Mouse (Mus musculus): Measurements from ENCODE around the gene Glrx. TPM values are rescaled to one million over a fixed set of nuclear protein-coding genes. Genes with fewer than 3 reads are reported as not detected.
"Not testable (repeated sequence)": the region's sequence is repeated elsewhere in the genome, so short reads cannot be mapped to it uniquely, and the experiment has no call there.

Glrx gene
- total RNA-seq, 4 experiments from 2014 or later = 23.6 to 32.2 (median 28.3) TPM

DNA sequence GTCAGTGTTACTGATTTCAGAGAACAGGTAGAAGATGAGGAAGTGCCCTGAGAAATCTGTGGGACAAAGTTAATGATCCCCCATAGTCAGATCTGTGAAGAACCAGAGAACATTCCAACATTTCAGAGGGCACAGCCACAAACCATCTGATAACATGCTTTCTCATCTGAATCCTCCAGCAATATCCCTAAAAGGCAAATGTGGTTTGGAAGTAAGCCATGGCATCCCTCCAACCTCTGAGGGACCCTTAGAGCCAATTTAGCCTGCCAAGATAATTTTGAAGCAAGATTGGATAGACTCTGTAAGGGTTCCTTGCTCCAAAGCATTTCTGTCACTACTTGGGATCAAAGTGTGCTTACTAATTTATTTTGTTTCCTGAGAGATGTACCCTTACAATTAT is 6.2 kb upstream of the Glrx start:
- no peak for DNase-seq (ENCODE audit: low spot score in 2 of 2)

DNA sequence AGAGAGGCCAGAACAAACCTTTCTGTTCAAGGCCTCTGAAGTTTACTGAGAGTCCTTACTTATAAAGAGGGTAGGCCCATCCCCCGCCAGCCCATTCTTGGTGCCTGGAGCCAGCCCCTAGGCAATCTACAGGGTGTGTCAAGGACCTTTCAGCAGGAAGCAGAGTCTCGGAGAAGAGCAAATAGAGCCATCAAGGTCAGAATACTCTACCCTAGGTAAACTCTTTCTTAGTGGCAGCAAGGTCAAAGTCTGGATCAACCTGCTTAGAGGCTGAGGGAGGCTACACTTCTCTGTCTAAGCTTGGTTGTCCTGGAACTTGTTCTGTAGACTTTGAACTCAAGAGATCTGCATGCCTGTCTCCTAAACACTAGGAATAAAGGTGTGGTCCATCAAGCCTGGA is 4.2 kb upstream of the Glrx start:
- no peak for DNase-seq (ENCODE audit: low spot score in 2 of 2)

DNA sequence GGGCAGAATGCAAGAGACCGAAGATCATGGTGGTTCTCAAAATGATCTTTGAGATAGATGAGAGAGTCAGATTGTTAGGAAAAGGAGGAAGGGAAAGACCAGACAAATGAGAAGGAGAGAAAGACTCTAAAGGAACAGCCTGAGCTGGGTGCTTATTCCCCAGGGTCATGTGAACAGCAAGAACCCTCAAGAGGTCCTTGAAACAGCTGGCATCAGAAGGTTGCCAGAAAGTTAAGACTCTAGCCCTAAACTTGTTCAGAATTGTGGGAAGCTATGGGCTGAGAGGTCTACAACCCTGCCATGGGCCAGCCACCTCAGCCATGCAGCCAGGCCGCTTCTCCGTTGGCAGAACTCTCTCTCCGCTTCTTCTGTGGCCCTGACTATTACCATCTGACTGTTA is 1.2 kb upstream of the Glrx start:
- DNase-seq (ENCODE audit: low spot score in 2 of 2) = no peak

DNA sequence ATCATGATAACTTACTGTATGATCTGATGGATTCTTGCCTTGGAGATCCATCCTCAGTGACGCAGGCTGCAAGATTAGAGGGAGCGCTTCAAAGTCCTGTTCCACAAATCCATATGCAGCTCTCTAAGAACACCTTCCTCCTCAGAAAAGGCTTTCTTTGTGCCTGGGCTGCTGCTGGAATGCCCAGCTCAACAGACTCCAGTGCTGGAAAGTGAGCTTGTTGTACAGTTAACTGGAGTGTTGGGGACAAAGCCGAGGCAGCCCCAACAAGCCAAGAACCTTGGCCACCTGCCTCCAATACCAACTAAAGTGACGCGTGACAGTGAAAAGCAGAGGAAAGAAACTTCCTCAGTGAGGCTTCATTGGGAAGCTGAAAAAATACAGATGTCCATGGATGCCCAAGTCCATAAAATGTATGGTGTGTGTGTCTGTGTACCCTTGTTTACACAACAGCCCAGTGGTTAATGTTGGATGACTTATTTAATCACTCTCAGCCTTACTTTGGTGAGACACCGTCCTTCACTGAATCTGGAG is 1.2 kb downstream of the Glrx start:
- no peak for DNase-seq (ENCODE audit: low spot score in 2 of 2)

DNA sequence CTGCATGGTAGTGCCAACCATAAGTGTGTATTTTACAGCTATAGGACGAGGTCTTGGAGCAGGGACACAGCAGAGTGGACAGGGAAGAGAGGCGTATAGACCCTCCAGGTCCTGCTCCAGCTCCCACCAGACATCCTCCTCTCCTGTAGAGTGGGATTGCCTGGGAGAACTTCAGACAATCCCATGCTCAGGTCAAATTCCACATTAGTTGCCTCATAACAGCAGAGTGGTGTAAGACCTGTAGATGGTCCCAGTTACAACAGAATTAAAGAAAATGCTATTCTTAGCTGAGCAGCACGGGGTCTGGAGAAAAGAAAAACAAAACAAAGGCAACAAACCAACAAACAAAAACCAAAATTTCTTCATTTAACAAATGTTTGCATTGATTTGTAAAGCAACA is 2.3 kb downstream of the Glrx start:
- no peak for DNase-seq (ENCODE audit: low spot score in 2 of 2)

DNA sequence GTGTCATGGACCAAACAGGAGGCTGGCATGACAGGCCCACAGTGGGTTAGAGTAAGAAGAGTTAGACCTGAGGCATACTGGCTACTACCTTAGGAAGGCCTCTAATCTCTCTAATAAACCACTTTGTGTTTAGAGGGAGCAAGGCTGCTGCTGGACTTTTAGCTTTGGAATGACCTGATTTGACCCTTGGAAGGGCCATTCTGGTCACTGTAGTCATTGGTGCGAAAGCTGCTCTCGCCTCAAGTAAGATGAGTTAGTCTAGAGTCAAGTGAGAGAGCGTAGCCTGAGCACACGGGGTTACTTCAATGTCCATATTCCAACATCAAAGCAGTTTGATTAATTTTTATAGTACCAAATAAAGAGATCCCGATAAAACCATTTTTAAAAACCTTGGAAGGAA is 3.7 kb downstream of the Glrx start:
- DNase-seq (ENCODE audit: low spot score in 2 of 2) = no peak

DNA sequence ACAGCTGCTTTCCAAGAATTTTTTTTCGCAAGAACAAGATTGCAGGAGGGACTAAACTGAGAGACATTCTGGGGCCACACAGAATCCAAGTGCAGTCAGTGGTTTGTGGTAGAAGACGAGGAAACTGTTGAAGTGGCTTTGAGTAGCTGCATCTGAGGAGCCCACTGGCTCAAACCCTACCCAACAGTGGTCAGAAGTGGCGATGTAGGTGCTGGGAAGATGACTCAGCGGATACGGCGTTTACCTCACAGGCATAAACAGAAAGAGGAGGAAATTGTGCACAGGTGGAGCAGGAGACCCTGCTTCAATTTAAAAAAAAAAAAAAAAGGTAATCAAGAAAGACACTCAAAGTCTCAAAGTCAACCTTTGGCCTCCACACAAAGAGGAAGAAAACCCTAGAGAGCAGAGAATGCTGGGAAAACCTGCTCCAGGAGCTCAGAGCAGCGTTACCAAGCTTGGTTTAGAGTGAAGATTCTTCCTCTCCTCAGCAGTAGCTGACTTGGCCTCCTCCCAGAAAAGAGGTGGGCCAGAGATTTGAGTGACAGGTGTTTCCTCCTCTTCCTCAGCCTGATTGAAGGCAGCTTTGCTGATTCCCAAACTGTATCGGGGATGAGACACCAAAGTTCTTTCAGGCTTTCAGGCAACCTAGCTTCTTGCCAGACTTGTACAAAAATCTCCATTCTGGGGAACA is 4.5 kb downstream of the Glrx start:
- no peak for DNase-seq (ENCODE audit: low spot score in 2 of 2)

DNA sequence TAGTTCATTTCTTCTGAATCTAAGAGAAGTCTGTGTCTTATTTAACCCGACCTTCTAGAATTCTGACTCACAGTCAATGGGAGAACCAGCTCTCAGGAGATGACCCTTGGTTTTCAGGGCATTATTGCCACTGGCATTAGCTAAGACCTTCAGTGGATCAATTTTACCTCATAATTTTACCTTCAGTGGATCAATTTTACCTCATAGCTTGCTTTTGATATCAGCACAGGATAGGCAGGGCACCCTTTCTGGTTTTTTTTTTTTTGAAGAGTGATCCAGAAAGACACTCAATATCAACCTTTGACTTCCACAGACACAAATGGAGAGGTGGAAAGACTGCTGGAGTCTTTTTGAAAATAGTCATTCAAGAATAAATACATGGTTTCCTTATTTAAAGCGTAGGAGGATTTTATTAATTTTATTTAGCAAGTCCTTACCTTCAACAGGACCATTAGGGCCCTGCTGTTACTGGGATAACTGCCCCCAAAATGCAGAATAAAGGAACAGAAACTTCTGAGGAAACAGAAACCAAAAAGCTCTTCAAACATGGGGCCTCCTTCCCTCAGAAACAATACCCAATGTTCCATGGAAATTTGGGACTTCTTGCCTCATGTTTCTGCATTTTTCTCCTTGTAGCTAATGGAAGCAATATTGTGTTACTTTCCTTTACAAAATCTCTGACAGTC is 5.3 kb downstream of the Glrx start:
- DNase-seq (ENCODE audit: low spot score in 2 of 2) = no peak

DNA sequence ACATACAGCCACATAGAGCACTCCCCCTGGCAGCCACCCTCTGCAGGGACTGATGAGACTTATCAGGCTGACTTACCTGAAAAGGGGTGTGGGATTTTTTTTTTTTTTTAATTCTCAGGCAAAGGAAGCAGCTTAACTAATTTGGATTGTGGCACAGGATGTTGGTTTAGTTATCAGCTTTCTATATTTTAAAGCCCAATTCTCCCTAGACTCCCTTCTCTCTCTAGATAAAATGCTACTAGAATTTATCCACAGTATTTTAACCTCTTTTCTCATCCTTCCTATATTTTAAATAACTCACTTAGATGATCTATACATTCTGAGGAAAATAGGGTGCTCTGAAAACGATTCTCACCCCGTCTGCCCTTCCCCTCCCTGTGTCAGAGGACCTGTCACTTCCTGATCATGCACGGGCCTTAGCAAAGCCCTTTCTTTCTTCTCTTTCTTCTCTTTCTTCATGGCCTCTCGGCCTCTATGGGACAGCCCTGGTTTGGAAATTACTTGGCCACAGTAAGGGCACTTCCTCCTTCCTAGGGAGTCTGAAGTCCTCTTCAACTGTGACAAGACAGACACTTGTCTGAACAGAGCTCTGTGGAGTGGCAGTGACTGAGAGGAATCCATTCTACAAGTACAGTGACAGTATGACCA is 6.0 kb downstream of the Glrx start:
- DNase-seq (ENCODE audit: low spot score in 2 of 2) = no peak

DNA sequence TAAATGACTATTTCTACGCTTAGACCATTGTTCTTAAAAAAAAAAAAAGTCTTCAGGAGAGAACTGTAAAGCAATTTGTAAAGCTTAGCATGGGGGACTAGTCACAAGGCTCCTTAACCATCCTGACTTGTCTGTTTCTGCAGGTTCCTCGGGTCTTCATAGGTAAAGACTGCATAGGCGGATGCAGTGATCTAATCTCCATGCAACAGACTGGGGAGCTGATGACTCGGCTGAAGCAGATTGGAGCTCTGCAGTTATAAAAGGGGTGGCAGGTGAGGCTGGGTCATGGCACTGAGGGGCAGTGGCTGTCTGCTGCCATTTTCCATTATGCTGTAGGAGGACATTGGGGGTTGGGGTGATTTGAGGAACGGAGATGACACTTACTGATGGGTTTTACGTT is 7.4 kb downstream of the Glrx start:
- no peak for DNase-seq (ENCODE audit: low spot score in 2 of 2)

DNA sequence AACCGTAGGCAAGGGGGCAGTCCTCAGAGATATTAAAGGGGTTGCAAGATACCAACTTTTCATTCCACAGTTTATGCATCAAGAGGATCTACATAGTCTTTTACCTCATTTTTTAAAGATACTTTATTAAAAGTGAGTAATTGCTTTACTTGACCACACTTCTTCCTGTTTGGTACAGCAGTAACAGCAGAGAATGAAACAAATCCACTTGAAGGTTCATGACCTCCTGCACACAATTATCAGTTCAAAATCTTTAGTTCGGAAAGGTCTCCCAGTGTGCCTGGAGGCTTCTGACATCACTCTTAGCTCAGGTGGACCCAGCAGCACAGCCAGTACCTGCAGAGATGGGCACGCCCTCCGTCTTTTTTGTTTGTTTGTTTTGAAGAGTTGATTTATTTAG is 12.4 kb downstream of the Glrx start:
- no peak for DNase-seq (ENCODE audit: low spot score in 2 of 2)

DNA sequence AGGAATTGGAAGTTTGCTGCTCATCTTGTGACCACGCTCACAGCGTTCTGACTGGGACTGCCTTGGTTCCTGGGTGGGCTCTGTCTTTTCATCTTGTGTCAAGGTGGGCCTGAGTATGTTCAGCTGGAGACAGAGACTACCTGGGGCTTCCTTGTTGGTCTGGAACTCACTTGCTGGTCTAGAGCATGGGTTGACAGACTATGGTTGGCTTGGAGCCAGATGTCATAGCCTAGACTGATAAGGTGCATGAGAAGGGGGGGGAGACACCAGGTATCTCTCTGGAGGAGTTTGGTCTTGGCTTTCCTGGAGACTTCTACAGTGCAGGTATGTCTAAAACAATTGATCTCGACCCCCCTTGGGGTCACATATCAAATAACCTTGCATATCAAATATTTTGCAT is 13.4 kb downstream of the Glrx start:
- no peak for DNase-seq (ENCODE audit: low spot score in 2 of 2)

DNA sequence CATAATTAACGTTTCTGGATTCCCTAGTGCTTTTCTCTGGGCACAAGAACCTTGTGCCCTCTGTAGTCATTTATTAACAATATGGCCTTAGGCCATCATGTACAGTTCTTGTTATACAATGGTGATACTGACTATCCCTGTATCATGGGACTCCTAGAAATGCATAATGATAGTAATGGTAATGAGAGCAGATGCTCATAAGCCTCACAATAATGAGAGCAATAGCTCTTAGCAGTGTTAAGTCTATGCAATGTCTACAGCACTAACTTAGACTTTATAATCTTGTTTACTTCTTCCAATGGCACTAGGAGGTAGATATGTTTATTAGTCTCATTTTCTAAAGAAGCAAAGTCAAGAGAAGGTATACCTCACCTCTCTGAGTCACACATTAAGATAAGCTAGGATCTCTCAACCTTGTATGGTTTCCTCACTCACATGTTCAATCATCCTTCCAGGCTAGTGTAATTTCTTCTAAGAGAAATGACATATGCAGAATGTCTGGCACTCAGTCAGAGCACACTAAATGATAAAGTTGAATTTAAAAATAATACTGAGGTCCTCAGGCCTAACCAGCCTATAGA is 19.7 kb downstream of the Glrx start:
- no peak for DNase-seq (ENCODE audit: low spot score in 2 of 2)

DNA sequence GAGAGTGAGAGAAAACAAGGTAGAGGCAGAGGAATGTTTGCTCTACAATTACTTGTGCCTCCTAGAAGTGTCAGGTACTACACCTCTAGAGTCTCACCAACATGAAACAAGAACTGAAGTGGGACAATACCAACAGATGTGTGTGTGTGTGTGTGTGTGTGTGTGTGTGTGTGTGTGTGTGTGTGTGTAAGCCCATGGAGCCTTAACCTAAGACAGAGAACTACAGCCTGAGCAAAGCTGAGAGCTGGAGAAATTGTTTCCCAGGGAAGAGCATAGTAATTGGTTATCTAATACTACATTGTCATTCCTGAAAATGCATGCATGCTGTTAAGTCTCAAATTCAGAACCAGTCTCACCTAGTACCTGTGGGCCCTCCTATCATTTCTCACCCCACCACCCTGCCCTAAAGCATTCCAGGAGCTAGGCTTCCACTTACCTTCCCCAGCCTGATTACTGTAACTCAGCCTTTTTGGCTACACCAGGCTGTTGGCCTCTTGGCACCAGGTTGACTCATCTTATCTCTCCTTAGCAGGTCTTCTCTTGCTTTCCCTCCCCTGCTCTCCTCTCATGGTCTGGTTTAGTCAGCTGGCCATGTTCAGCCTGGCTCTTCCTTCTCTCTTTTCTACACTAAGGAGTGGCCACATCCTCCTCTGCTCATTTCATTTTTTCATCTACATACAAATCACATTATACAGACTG is 26.0 kb downstream of the Glrx start:
- no peak for DNase-seq (ENCODE audit: low spot score in 2 of 2)

DNA sequence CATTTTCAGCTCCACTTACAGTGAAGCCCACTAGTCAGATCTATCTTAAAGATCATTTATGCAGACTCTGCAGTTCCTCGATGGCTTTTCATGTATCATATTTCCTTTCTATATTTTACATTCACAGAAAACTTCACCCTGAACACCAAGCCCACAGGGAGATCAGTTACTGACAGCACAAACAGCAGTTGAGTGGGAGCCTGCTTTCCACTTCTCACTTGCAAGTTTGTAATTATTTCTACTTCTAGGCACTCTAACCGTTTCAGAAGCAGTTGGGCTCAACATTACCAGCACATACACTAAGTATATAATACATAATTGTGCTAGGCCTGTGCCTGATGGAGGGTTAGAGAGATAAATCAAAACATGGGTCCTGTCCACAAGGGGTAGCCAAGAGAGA is 28.2 kb downstream of the Glrx start:
- DNase-seq (ENCODE audit: low spot score in 2 of 2) = no peak

DNA sequence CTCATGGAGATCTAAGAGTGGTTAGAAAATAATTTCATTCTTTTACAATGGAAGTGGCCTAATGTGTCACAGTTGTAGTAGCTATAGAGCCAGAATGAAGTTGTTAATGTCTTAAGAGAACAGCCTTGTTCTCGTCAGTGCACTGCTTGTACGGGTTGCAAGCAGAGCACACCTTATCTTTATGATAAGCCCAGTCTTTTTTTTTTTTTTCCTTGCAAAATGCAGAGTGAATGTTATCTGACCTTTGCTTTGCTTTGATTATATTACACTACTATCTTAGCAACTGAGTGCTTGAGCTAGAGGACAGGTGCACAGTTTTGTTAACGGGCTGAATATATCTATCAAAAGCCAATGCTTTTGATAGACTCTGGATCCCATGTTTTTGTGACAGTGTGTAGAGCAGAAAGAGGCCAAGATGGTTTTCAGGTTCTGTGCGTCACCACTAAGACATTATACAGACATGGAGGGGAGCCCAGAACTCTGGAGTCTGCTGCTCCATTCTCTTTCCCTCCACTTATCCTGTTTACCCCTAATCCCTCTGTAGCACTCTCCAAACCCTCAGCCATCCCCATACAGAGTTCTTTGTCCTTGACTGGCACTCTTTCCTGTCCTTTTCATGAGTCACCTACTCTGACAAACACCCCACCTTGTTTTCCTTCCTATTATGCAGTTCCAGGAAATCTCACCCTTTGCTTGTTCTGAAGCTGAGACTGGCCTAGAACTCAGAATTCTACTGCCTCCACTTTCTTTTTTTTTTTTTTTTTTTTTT is 35.1 kb downstream of the Glrx start:
- no peak for DNase-seq (ENCODE audit: low spot score in 2 of 2)

DNA sequence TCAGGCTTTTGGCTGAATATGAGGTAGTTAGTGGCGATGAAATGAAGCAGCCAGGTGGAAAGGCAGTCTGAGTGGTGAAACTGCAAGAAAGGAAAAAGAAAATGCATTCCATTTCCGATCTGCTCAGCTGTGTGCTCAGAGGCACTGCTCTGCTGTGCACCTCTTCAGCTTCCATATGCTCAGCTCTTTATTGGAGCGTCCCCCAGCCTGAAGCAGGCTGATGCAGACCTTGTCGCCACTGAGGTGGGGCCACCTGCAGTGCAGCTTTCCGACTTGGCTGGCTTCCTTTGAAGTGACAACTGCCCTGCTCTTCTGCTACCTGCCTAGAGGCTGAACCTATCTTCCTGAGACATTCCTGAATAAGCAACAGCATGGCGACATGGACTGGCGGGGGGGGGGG is 36.5 kb downstream of the Glrx start:
- DNase-seq (ENCODE audit: low spot score in 2 of 2) = not testable (repeated sequence)

DNA sequence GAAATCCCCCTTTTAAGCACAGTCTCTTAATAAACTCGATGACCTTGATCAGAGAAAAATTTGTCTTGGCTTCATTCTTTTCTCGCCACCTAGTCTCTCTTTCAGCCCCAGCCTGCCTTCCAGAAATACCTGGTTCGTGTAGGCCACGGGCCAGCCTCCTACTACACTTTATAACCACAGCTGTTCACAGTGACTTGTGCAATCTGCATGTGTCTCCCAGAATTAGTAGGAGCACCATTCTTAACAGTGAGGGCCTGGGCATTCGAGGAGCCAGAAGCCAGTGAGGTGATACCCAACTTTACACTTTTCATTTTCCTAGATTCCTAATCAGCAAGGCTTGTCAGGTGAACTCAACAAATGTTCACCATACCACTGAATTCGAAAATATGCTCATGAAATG is 36.9 kb downstream of the Glrx start:
- no peak for DNase-seq (ENCODE audit: low spot score in 2 of 2)

DNA sequence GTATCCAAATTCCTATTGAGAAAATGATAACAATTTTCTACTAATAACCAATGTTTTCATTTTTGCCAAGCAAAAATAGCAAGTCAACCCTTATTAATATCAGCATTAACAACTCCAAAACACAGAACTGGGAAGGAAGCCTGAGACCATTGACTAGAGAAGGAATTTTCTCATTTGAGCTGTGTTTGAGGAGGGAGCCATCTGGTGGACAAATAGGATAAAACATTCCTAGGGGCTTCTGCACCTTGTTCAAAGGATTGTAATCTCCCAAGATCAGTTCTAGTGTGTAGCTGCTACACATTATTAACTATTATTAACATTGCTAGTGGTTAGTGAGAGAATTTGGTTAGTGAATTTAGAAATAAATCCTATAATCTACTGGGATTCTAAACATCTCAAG is 38.2 kb downstream of the Glrx start:
- no peak for DNase-seq (ENCODE audit: low spot score in 2 of 2)

DNA sequence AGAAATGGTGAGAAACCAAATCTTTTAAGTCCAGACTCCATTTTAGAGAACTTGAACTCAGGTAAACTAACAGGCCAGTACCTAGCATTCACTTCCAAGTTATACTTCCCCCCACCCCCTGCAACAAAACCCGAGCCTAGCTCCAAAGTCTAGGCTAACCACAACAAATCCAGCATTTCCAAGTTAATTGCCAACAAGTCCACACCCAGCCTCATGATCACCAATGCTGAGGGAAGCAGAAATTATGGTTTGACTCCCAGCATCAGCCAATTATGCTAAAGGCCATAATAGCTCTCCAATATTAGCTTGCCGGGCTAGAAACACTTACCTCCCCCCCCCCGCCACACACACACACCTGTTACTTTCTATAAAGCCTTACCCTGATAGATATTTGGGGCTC is 40.1 kb downstream of the Glrx start:
- no peak for DNase-seq (ENCODE audit: low spot score in 2 of 2)

DNA sequence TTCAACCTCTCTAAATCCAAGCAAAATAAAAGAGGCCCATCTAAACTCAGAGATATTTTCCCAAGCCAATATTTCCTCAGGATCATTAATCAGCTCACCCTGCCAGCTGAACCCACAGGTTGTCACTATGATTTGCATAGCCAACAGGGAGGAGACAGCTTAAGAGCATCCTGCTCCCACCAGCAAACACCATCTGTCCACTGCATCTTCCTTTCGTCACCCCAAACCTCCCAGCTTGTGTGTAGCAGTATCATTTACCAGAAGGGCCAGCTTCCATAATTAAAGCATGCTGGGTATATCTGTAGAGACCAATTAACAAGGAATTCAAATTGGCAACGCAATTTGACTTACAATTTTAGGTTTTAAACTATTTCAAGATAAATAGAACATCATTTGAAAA is 40.8 kb downstream of the Glrx start:
- DNase-seq (ENCODE audit: low spot score in 2 of 2) = no peak

Measured in gastrocnemius, adult 8-10 months (tissue).